Mouse (Mus musculus): ENCODE measurements at regions not wholly inside any gene's neighbourhood (a gene's known extent, or its start where the extent isn't known, plus 50 kb on each side); places are given as distances from the start of the nearest gene placed in this dataset.

GRCm38 (mm10) chr8:126831312-126832162, 114.1 kb downstream of the Tomm20 start:
- Histone ChIP-seq H3K36me3 (ENCODE audit: control insufficient read depth, insufficient read depth, low read length) (no peaks in the 10 kb centered on the region), H3K4me2 (ENCODE audit: low read length) (no peak overlapping the region), H3K27ac (ENCODE audit: low read depth) (peak overlapping the region; percentile 64), H3K27me3 (replicated peaks; ENCODE audit: control insufficient read depth, insufficient read depth, low read length) (no peaks in the 10 kb centered on the region), H3K4me1 (replicated peaks; ENCODE audit: control insufficient read depth, insufficient read depth, low read length) (peaks cover 61% of the 10 kb centered on the region), H3K4me3 (ENCODE audit: low read depth, low read length) (no peak overlapping the region), H3K9ac (ENCODE audit: low read length) (no peak overlapping the region), H3K9me3 (ENCODE audit: control insufficient read depth, low read length) (no peaks in the 10 kb centered on the region)
- ATAC-seq (replicated peaks; ENCODE audit: low FRiP score, low TSS enrichment, low read depth) (no peak), DNase-seq (ENCODE audit: low spot score) (no peak)
- WGBS = 84% methylated on average over 16 of the region's 16 CpGs

- Histone ChIP-seq H3K4me1 (replicated peaks; ENCODE audit: control insufficient read depth, insufficient read depth, low read length) (peaks cover 73% of the 10 kb centered on the region), H3K27ac (ENCODE audit: low read depth) (peak overlapping the region; percentile 75), H3K27me3 (replicated peaks; ENCODE audit: control insufficient read depth, insufficient read depth, low read length) (no peaks in the 10 kb centered on the region), H3K9ac (ENCODE audit: low read length) (no peak overlapping the region), H3K9me3 (ENCODE audit: control insufficient read depth, low read length) (no peaks in the 10 kb centered on the region), H3K36me3 (ENCODE audit: control insufficient read depth, insufficient read depth, low read length) (no peaks in the 10 kb centered on the region), H3K4me2 (ENCODE audit: low read length) (no peak overlapping the region), H3K4me3 (ENCODE audit: low read depth, low read length) (no peak overlapping the region)
- no peak for ATAC-seq (replicated peaks; ENCODE audit: low FRiP score, low TSS enrichment, low read depth)
- WGBS = 60% methylated on average over 5 of the region's 5 CpGs
- DNase-seq (ENCODE audit: low spot score) = no peak
Observed at GRCm38 (mm10) chr8:126830242-126830530, 115.5 kb downstream of the Tomm20 start.

GRCm38 (mm10) chr8:126829376-126830241, 116.0 kb downstream of the Tomm20 start:
- Histone ChIP-seq H3K27ac (ENCODE audit: low read depth) (peak overlapping the region; percentile 75), H3K27me3 (replicated peaks; ENCODE audit: control insufficient read depth, insufficient read depth, low read length) (no peaks in the 10 kb centered on the region), H3K4me3 (ENCODE audit: low read depth, low read length) (no peak overlapping the region), H3K9ac (ENCODE audit: low read length) (no peak overlapping the region), H3K36me3 (ENCODE audit: control insufficient read depth, insufficient read depth, low read length) (no peaks in the 10 kb centered on the region), H3K4me1 (replicated peaks; ENCODE audit: control insufficient read depth, insufficient read depth, low read length) (peaks cover 76% of the 10 kb centered on the region), H3K4me2 (ENCODE audit: low read length) (peak overlapping the region; percentile 11; the same call in 1 of the 2 replicates), H3K9me3 (ENCODE audit: control insufficient read depth, low read length) (no peaks in the 10 kb centered on the region)
- DNase-seq (ENCODE audit: low spot score) (peak; percentile 60), ATAC-seq (replicated peaks; ENCODE audit: low FRiP score, low TSS enrichment, low read depth) (peak; percentile 56)
- WGBS = 66% methylated on average over 17 of the region's 17 CpGs

- WGBS = 24% methylated on average over 6 of the region's 6 CpGs
- Histone ChIP-seq H3K27me3 (replicated peaks; ENCODE audit: control insufficient read depth, insufficient read depth, low read length) (no peaks in the 10 kb centered on the region), H3K36me3 (ENCODE audit: control insufficient read depth, insufficient read depth, low read length) (no peaks in the 10 kb centered on the region), H3K4me2 (ENCODE audit: low read length) (no peak overlapping the region), H3K9ac (ENCODE audit: low read length) (0 out of 2 replicates have a peak overlapping the region, but pooled peaks have one; percentile 3), H3K27ac (ENCODE audit: low read depth) (peak overlapping the region; percentile 100), H3K4me1 (replicated peaks; ENCODE audit: control insufficient read depth, insufficient read depth, low read length) (peaks cover 63% of the 10 kb centered on the region), H3K4me3 (ENCODE audit: low read depth, low read length) (no peak overlapping the region), H3K9me3 (ENCODE audit: control insufficient read depth, low read length) (no peaks in the 10 kb centered on the region)
- DNase-seq (ENCODE audit: low spot score) (peak; percentile 61), ATAC-seq (replicated peaks; ENCODE audit: low FRiP score, low TSS enrichment, low read depth) (no peak)
Observed at GRCm38 (mm10) chr8:126827681-126828383, 117.8 kb downstream of the Tomm20 start.

- Histone ChIP-seq H3K4me2 (ENCODE audit: low read length) (peak overlapping the region; percentile 23; the same call in 1 of the 2 replicates), H3K36me3 (ENCODE audit: control insufficient read depth, insufficient read depth, low read length) (no peaks in the 10 kb centered on the region), H3K4me1 (replicated peaks; ENCODE audit: control insufficient read depth, insufficient read depth, low read length) (peaks cover 53% of the 10 kb centered on the region), H3K27me3 (replicated peaks; ENCODE audit: control insufficient read depth, insufficient read depth, low read length) (no peaks in the 10 kb centered on the region), H3K4me3 (ENCODE audit: low read depth, low read length) (no peak overlapping the region), H3K9ac (ENCODE audit: low read length) (peak overlapping the region; percentile 36), H3K27ac (ENCODE audit: low read depth) (peak overlapping the region; percentile 100), H3K9me3 (ENCODE audit: control insufficient read depth, low read length) (no peaks in the 10 kb centered on the region)
- DNase-seq (ENCODE audit: low spot score) = peak; percentile 92
- peak; percentile 85 for ATAC-seq (replicated peaks; ENCODE audit: low FRiP score, low TSS enrichment, low read depth)
- WGBS = 1% methylated on average over 11 of the region's 11 CpGs
Observed at GRCm38 (mm10) chr8:126826328-126827285, 119.0 kb downstream of the Tomm20 start.

- peak; percentile 48 for ATAC-seq (replicated peaks; ENCODE audit: low FRiP score, low TSS enrichment, low read depth)
- peak overlapping the region; percentile 23; the same call in 1 of the 2 replicates for H3K4me2 ChIP-seq (ENCODE audit: low read length)
- H3K36me3 ChIP-seq (ENCODE audit: control insufficient read depth, insufficient read depth, low read length) = no peaks in the 10 kb centered on the region
- peak overlapping the region; percentile 36 for H3K9ac ChIP-seq (ENCODE audit: low read length)
- peak; percentile 75 for DNase-seq (ENCODE audit: low spot score)
- H3K4me1 ChIP-seq (replicated peaks; ENCODE audit: control insufficient read depth, insufficient read depth, low read length) = peaks cover 55% of the 10 kb centered on the region
- no peaks in the 10 kb centered on the region for H3K27me3 ChIP-seq (replicated peaks; ENCODE audit: control insufficient read depth, insufficient read depth, low read length)
- H3K9me3 ChIP-seq (ENCODE audit: control insufficient read depth, low read length) = no peaks in the 10 kb centered on the region
- H3K27ac ChIP-seq (ENCODE audit: low read depth) = peak overlapping the region; percentile 100
- 6% methylated on average over 3 of the region's 3 CpGs for WGBS
- H3K4me3 ChIP-seq (ENCODE audit: low read depth, low read length) = no peak overlapping the region
Observed at GRCm38 (mm10) chr8:126825877-126826276, 119.8 kb downstream of the Tomm20 start.

GRCm38 (mm10) chr8:126824575-126825208, 121.0 kb downstream of the Tomm20 start:
- 40% methylated on average over 10 of the region's 10 CpGs for WGBS
- Histone ChIP-seq H3K9me3 (ENCODE audit: control insufficient read depth, low read length) (no peaks in the 10 kb centered on the region), H3K9ac (ENCODE audit: low read length) (no peak overlapping the region), H3K27me3 (replicated peaks; ENCODE audit: control insufficient read depth, insufficient read depth, low read length) (no peaks in the 10 kb centered on the region), H3K4me1 (replicated peaks; ENCODE audit: control insufficient read depth, insufficient read depth, low read length) (peaks cover 47% of the 10 kb centered on the region), H3K27ac (ENCODE audit: low read depth) (peak overlapping the region; percentile 100), H3K4me3 (ENCODE audit: low read depth, low read length) (no peak overlapping the region), H3K4me2 (ENCODE audit: low read length) (no peak overlapping the region), H3K36me3 (ENCODE audit: control insufficient read depth, insufficient read depth, low read length) (no peaks in the 10 kb centered on the region)
- peak; percentile 74 for DNase-seq (ENCODE audit: low spot score)
- ATAC-seq (replicated peaks; ENCODE audit: low FRiP score, low TSS enrichment, low read depth) = peak; percentile 34; the same call in 1 of the 2 replicates

All from intestine, embryonic 14.5 days (tissue).